Mouse (Mus musculus): ENCODE data around the gene Endod1.

Gene Endod1

DNA sequence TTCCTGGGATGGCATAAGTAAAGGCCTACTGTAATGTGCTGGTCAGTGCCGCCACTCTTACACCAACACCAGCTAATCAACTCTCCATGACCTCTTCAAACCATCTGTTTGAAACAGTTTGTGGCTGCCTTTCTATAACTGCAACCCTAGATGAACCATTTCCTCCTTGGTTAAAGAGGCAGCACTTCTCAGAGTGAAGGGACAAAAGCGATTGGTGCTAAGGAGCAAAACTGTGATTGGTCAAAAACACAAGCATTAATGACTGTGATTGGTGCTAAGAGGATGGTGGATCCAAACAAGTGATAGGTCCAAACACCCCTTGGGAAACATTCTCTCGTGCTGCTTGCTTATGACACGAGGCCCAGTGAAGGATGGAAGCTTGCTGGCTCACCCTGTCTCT lies 45.5 kb downstream of the Endod1 start:
- no peak for DNase-seq (ENCODE audit: extremely low spot score, low read depth, low spot score)

DNA sequence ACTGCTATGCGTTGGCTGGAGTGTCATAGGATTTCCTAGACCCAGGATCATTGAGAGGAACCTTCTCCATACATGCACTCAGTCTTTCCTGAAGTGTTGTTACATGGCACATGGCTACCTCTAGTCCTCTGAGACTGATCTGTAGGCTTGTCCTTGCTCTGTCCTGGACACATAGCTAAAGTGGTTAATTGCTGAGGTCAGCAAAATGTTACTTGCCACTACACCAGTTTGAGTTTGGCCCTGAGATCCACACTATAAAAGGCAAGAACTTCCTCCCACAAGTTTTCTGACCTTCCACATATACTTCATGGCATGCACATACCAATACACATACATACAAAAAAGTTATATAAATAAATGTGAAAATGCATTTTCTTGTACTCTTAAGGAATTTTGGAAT lies 64.7 kb downstream of the Endod1 start:
- DNase-seq (ENCODE audit: extremely low spot score, low read depth, low spot score), result no peak

DNA sequence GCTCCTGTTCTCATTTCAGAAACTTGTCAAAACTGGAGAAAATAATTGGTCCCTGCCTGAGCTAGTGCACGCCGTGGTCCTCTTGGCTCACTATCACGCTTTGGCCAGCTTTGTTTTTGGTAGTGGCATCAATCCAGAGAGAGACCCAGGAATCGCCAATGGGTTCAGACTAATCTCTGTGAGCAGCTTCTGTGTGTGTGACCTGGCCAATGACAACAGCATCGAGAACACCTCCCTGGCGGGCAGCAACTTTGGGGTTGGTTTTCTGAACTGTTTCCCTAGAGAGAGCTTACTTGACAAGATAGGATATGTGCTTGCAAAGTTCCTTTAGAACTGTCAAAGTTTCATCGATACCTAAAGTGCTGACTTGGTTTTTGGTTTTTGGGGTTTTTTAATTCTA lies 66.8 kb downstream of the Endod1 start:
- no peak for DNase-seq (ENCODE audit: extremely low spot score, low read depth, low spot score)

DNA sequence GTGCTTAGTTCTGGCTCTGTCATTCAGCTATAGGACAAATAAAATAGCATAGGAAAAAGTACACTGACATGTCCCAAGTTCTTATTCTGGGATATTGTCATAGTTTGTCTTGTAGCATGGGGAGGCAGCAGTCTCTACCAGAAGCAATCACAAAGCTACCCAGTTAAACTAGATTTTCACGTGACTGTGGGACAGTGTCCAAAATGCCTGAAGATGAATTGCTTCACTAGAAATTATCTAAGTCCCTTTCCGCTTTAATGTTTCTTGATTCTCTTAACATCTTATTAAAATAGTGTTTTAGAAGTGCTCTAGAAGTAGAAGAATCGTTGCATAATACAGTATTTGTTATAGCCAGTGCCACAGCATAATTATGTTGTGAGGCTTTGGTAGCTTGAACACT lies 67.3 kb downstream of the Endod1 start:
- no peak for DNase-seq (ENCODE audit: extremely low spot score, low read depth, low spot score)

DNA sequence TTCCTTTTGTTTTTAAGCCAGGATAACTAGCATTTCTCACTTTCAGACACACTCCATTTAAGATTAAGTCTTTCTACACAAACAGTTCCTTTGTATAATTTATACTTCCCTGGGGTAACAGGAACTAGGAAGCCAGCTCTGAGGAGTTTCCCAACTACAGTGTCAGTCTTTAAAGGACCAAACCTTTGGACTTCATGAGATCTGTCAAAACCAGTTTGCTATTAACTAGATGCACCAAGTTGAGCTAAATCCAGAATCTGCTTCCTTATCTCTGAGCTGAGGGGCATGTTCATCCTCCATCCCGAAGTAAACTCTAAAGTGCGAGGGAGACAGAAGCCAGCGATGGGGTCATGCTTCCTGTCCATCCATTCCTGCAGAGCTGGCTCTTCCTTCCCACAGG lies 74.0 kb downstream of the Endod1 start:
- no peak for DNase-seq (ENCODE audit: extremely low spot score, low read depth, low spot score)

DNA sequence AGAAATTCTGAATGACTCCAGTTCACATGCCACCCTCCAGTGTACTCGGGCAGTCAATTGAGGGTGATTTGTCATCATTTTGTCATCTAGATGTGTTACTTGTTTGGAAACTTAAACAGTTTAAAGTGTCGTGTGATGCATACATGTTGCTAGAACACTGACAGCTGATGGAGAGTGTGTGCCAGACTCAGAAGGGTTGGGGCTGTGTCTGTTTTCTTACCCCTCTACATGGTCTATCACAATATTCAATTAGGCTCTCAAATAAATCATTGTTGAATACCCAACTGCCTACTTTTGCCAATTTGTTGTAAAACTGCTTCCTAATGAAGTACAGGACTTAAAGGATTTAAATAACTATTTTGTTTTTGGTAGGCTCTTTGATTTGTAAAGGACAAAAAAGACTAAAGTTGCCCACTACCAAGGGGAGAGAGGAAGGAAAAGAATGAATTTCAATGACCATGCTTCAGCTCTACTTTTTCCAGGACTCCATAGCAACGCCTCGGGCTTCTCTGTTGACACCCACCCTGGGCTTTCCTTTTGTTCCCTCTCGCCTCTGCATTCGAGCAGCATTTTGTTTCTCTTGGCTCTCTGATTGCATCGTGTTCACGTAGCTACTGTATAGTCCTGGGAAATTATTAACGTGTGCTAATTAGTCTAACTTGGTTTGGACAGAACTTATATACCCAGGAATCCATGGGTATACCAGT lies 76.9 kb downstream of the Endod1 start:
- no peak for DNase-seq (ENCODE audit: extremely low spot score, low read depth, low spot score)
